Mouse (Mus musculus) left cerebral cortex, adult 9 months (tissue): ENCODE measurements around the gene Fat3.
A peak's percentile ranks its signal among the peaks of the same experiment; 100 is the strongest.

Experiments
- DNase-seq, 2 experiments: peaks; one replicate each; pipeline ENCODE4 v3.0.0; 2022; ENCODE audit warnings: low spot score in 2 of 2

The Fat3 gene

GRCm38 (mm10) chr9:16256577-16257207, 244.4 kb downstream of the Fat3 start:
- DNase-seq, result no peak

GRCm38 (mm10) chr9:16246741-16247140, 254.3 kb downstream of the Fat3 start:
- DNase-seq, result no peak

- DNase-seq, result no peak
Observed at GRCm38 (mm10) chr9:16231575-16231974, 269.5 kb downstream of the Fat3 start.

- DNase-seq, result no peak
Observed at GRCm38 (mm10) chr9:16228919-16229318, 272.2 kb downstream of the Fat3 start.

- no peak for DNase-seq
Observed at GRCm38 (mm10) chr9:16227398-16227797, 273.7 kb downstream of the Fat3 start.

- no peak for DNase-seq
Observed at GRCm38 (mm10) chr9:16226545-16226944, 274.5 kb downstream of the Fat3 start.

- peak in 1 of 2 experiments; percentile 37 for DNase-seq
Observed at GRCm38 (mm10) chr9:16221885-16222284, 279.2 kb downstream of the Fat3 start.

GRCm38 (mm10) chr9:16216235-16216634, 284.9 kb downstream of the Fat3 start:
- peak in 1 of 2 experiments; percentile 19 for DNase-seq

- DNase-seq, result peak; percentile 45 to 66
Observed at GRCm38 (mm10) chr9:16214731-16215681, 286.1 kb downstream of the Fat3 start.

- no peak for DNase-seq
Observed at GRCm38 (mm10) chr9:16213324-16213723, 287.8 kb downstream of the Fat3 start.

- no peak for DNase-seq
Observed at GRCm38 (mm10) chr9:16212628-16213027, 288.5 kb downstream of the Fat3 start.

- DNase-seq, result no peak
Observed at GRCm38 (mm10) chr9:16212163-16212562, 288.9 kb downstream of the Fat3 start.

- no peak for DNase-seq
Observed at GRCm38 (mm10) chr9:16211468-16211867, 289.6 kb downstream of the Fat3 start.

- DNase-seq, result peak; percentile 43 to 46
Observed at GRCm38 (mm10) chr9:16202296-16202695, 298.8 kb downstream of the Fat3 start.

GRCm38 (mm10) chr9:16200948-16201347, 300.1 kb downstream of the Fat3 start:
- peak in 1 of 2 experiments; percentile 28 for DNase-seq

- no peak for DNase-seq
Observed at GRCm38 (mm10) chr9:16186461-16186860, 314.6 kb downstream of the Fat3 start.

- DNase-seq, result no peak
Observed at GRCm38 (mm10) chr9:16169238-16169637, 331.8 kb downstream of the Fat3 start.

GRCm38 (mm10) chr9:16168051-16168450, 333.0 kb downstream of the Fat3 start:
- no peak for DNase-seq

- no peak for DNase-seq
Observed at GRCm38 (mm10) chr9:16159366-16159765, 341.7 kb downstream of the Fat3 start.

GRCm38 (mm10) chr9:16153580-16153930, 347.5 kb downstream of the Fat3 start:
- DNase-seq, result no peak

GRCm38 (mm10) chr9:16152756-16153579, 348.1 kb downstream of the Fat3 start:
- DNase-seq, result no peak

- no peak for DNase-seq
Observed at GRCm38 (mm10) chr9:16150046-16150445, 351.0 kb downstream of the Fat3 start.
